Mouse (Mus musculus) CD4-positive naive resting alpha-beta T cell, adult 76 days (primary cell): ENCODE results near the gene Gm3685. TPM values are rescaled to one million over a fixed set of nuclear protein-coding genes. Genes with fewer than 3 reads are reported as not detected.

Experiments
- total RNA-seq: library from RNA; stranded (reverse); gene quantifications from one replicate; pipeline ENCODE4 v1.2.4, GENCODE M21; 2023

The Gm3685 gene
- total RNA-seq: not detected

DNA sequence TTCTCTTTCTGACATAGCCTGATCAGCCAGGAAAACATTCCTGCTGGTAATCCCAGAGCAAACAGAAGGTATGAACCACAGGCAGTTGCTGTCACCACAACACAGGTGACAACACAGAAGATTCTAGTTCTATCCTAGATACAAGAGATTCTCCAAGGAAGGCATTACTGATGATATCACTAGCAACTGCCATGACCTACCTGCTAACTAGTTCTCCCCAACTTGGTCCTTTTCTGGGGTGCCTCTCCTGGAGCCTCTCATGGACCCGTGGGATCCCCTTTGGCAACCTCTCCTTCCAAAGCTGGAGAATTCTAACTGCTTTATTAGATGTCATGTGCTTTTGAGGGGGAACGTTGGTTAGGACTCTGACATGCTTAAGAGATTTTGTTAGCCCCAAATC, at the start of gene Gm3685:
Gene Gm3685 (minus strand): TSS at position 101 of the 400 bp plus-strand sequence.

DNA sequence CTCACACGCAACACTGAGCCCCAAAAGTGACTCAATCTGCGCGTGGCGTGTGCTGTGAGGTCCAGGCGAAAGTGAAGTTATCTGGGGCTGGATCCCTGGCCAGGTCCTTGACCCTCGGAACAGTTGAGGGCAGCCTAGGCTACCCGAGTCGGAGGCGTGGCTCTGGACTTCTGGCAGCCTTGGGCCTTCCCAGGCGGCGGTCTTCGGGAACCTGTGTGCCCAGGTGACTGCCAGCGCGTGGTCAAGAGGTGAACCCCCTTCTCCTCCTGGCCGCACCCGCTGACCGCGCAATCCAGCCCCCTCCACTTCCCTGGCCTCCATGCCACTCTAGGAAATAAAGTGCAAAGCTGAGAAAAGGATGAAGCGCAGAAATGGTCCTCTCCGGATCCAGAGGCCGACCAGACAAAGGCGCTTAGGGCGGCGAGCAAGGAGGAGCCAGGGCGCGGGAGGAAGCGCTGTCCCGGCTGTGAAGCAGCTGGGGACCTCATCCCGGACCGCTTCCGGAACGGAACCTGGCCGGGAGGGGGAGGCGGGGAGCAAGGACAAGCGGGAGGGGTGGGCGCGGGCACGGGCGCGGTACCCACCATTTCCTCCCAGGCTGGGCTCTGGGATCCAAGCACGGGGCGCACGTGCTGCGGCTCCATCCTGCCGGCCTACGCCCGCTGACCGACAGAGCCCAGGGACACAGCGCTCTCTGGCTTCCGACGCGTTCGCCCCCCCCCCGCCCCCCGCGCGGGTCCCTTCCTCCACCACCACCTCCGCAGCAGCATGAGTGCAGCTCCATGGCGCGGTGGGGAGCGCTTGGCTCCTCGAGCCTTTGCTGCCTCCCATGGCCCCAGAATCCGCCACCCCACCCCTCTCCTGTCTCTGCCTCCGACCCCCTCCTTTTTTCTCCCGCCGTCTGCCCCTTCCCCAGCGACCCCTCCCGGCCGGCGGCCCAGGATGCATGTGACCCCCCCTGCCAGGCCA, 17.7 kb downstream of the Gm3685 start, which contains the start of gene Gm10406:
Gene Gm10406 (minus strand): TSS at position 669 of the 969 bp plus-strand sequence.

Other genes starting within 250 kb of the Gm3685 start
- not detected for gene Gm3642, start 204.7 kb downstream of the Gm3685 start, total RNA-seq
- gene Gm3667, start 155.0 kb downstream of the Gm3685 start, total RNA-seq: not detected
- not detected for gene Gm6356, start 71.2 kb downstream of the Gm3685 start, total RNA-seq
- gene Gm10406, start 17.5 kb downstream of the Gm3685 start, total RNA-seq: not detected
- not detected for gene Gm3696, start 55.7 kb upstream of the Gm3685 start, total RNA-seq
- not detected for gene Gm6676, start 80.4 kb upstream of the Gm3685 start, total RNA-seq
- not detected for gene Gm3512, start 129.6 kb upstream of the Gm3685 start, total RNA-seq
- gene Gm16434, start 149.6 kb upstream of the Gm3685 start, total RNA-seq: not detected
- not detected for gene Gm3727, start 219.7 kb upstream of the Gm3685 start, total RNA-seq